Mouse (Mus musculus): Measurements from ENCODE around the gene P2ry4.

GRCm38 (mm10) chrX:100629076-100629475 is 34.4 kb upstream of the P2ry4 start:
- no peak for TF ChIP-seq MYOG (IDR thresholded peaks at IDR 0.05; ENCODE audit: control insufficient read depth, extremely low read depth, insufficient read length)
- no peak for TF ChIP-seq CTCF (IDR thresholded peaks at IDR 0.05; ENCODE audit: control insufficient read depth, insufficient read depth, insufficient read length)
- no peak for TF ChIP-seq MAX (IDR thresholded peaks at IDR 0.05)
- TF ChIP-seq USF1 (IDR thresholded peaks at IDR 0.05; ENCODE audit: low read depth), result no peak
- no peak for TF ChIP-seq CEBPB (IDR thresholded peaks at IDR 0.05; ENCODE audit: low read depth)

All from C2C12 (cell line).